ENCODE assay signal across 8 mouse cellular contexts in genomic region chr2:26903311-26903710, GRCm38 (mm10). TPM values are rescaled to one million over a fixed set of nuclear protein-coding genes. Genes with fewer than 3 reads are reported as not detected.
DNase-seq lines count a peak whose midpoint lies in the region; ATAC-seq and TF ChIP-seq lines count a peak whose summit lies in the region.

No protein-coding gene starts in this region.

- WGBS in heart, embryonic 14.5 days: 12% methylated on average over 7 of the region's 7 CpGs
- 9% methylated on average over 7 of the region's 7 CpGs for WGBS in forebrain, embryonic 14.5 days
- 8% methylated on average over 7 of the region's 7 CpGs for WGBS in liver, embryonic 16.5 days (ENCODE audit: insufficient replicate concordance)

- H3K9me3 ChIP-seq in heart, embryonic 14.5 days (ENCODE audit: control insufficient read depth, low read length): no peaks in the 10 kb centered on the region
- H3K9me3 ChIP-seq in E14TG2a.4 (ENCODE audit: low read length): no peaks in the 10 kb centered on the region; the same call in none of the 2 replicates
- no peaks in the 10 kb centered on the region for H3K9me3 ChIP-seq in forebrain, embryonic 14.5 days (replicated peaks; ENCODE audit: control insufficient read depth, low read length)
- H3K9me3 ChIP-seq in liver, embryonic 16.5 days (replicated peaks; ENCODE audit: control insufficient read depth, low read length): no peaks in the 10 kb centered on the region

- H3K4me2 ChIP-seq in heart, embryonic 14.5 days (ENCODE audit: low read length): peak overlapping the region; percentile 86
- peak overlapping the region; percentile 84 for H3K4me2 ChIP-seq in forebrain, embryonic 14.5 days (ENCODE audit: low read length)
- H3K4me2 ChIP-seq in liver, embryonic 16.5 days (ENCODE audit: low read depth, low read length): peak overlapping the region; percentile 78

- no peak for ATAC-seq in heart, embryonic 14.5 days (ENCODE audit: insufficient number of reproducible peaks, insufficient read depth, low FRiP score, low read depth)
- no peak for ATAC-seq in forebrain, embryonic 14.5 days
- ATAC-seq in liver, embryonic 16.5 days (ENCODE audit: low read depth): no peak

- H3K27me3 ChIP-seq in heart, embryonic 14.5 days (ENCODE audit: control insufficient read depth, insufficient read depth, low read length): no peaks in the 10 kb centered on the region
- H3K27me3 ChIP-seq in E14TG2a.4 (ENCODE audit: insufficient read depth, low read length): no peaks in the 10 kb centered on the region
- no peaks in the 10 kb centered on the region for H3K27me3 ChIP-seq in forebrain, embryonic 14.5 days (replicated peaks; ENCODE audit: control insufficient read depth, insufficient read depth, low read length)
- no peaks in the 10 kb centered on the region for H3K27me3 ChIP-seq in liver, embryonic 16.5 days (ENCODE audit: control insufficient read depth, insufficient read depth, low read depth, low read length)

- intact Hi-C loops in heart, postnatal 10 days (cut with DNase I): loop anchor here (10.0 kb wide), 1 partner anchor 259 kb away; no protein-coding TSS in a partner anchor

- peaks cover 58% of the 10 kb centered on the region for H3K36me3 ChIP-seq in heart, embryonic 14.5 days (ENCODE audit: control insufficient read depth, insufficient read depth, low read length)
- peaks cover 84% of the 10 kb centered on the region for H3K36me3 ChIP-seq in E14TG2a.4 (ENCODE audit: insufficient read depth, low read length)
- peaks cover 58% of the 10 kb centered on the region for H3K36me3 ChIP-seq in forebrain, embryonic 14.5 days (ENCODE audit: control insufficient read depth, insufficient read depth, low read length)
- H3K36me3 ChIP-seq in liver, embryonic 16.5 days (ENCODE audit: control insufficient read depth, insufficient read depth): peaks cover 30% of the 10 kb centered on the region

- peak overlapping the region; percentile 67 to 90 for H3K4me3 ChIP-seq in heart, embryonic 14.5 days (ENCODE audit: control insufficient read depth in 1 of 2, insufficient read depth in 1 of 2, low read depth in 1 of 2, low read length in 2 of 2)
- H3K4me3 ChIP-seq in E14TG2a.4 (replicated peaks; ENCODE audit: low read length): peak overlapping the region; percentile 98
- peak overlapping the region; percentile 80 for H3K4me3 ChIP-seq in forebrain, embryonic 14.5 days (ENCODE audit: low read depth, low read length)
- peak overlapping the region; percentile 84 for H3K4me3 ChIP-seq in liver, embryonic 16.5 days (ENCODE audit: low read depth, low read length)

- TF ChIP-seq CTCF in E14TG2a.4 (conservative IDR thresholded peaks at IDR 0.05; ENCODE audit: low read length): no peak

- peak overlapping the region; percentile 90 for H3K9ac ChIP-seq in heart, embryonic 14.5 days (ENCODE audit: low read length)
- peak overlapping the region; percentile 82 for H3K9ac ChIP-seq in forebrain, embryonic 14.5 days (ENCODE audit: low read length)
- peak overlapping the region; percentile 80 for H3K9ac ChIP-seq in liver, embryonic 16.5 days (ENCODE audit: low read depth, low read length)

- DNase-seq in heart, postnatal 10 days: no peak
- DNase-seq in forebrain, embryonic 14.5 days (ENCODE audit: low spot score): no peak
- DNase-seq in urinary bladder, postnatal 10 days (ENCODE audit: low spot score): no peak
- DNase-seq in kidney, postnatal 25 days: no peak
- no peak for DNase-seq in gastrocnemius, adult 8-10 months (ENCODE audit: low spot score in 2 of 2)

- peaks cover 6 to 19% of the 10 kb centered on the region in 2 experiments for H3K4me1 ChIP-seq in heart, embryonic 14.5 days (ENCODE audit: control insufficient read depth in 2 of 2, insufficient read depth in 2 of 2, low read length in 2 of 2)
- H3K4me1 ChIP-seq in E14TG2a.4 (replicated peaks; ENCODE audit: low read depth, low read length): peaks cover 69% of the 10 kb centered on the region
- peaks cover 14% of the 10 kb centered on the region for H3K4me1 ChIP-seq in forebrain, embryonic 14.5 days (ENCODE audit: control insufficient read depth, insufficient read depth, low read length)
- H3K4me1 ChIP-seq in liver, embryonic 16.5 days (ENCODE audit: control insufficient read depth, low read depth, low read length): peaks cover 28% of the 10 kb centered on the region

- H3K27ac ChIP-seq in heart, embryonic 14.5 days (replicated peaks in 1 of 2; ENCODE audit: control insufficient read depth in 1 of 2, insufficient read depth in 1 of 2, low read depth in 2 of 2, low read length in 2 of 2): peak overlapping the region; percentile 77 to 88
- H3K27ac ChIP-seq in forebrain, embryonic 14.5 days (ENCODE audit: low read depth, low read length): peak overlapping the region; percentile 91
- H3K27ac ChIP-seq in liver, embryonic 16.5 days (ENCODE audit: low read length): peak overlapping the region; percentile 80

RNA-seq across cellular contexts. Expression of gene Surf6, which starts 0.6 kb away (rescaled TPM):
- polyA plus RNA-seq in heart, embryonic 14.5 days (2014; fragmentation: Nextera tagmentation; extraction: Ambion mirVana): 7.6 and 9.6 TPM in 2 replicates
- total RNA-seq in heart, postnatal 10 days (2021): 10 to 100 TPM; 14.7 to 16.8 TPM
- 15.4 and 17.2 TPM in 2 replicates for polyA plus RNA-seq in forebrain, embryonic 14.5 days (2014; fragmentation: Nextera tagmentation; extraction: Ambion mirVana)
- polyA plus RNA-seq in liver, embryonic 16.5 days (2015; fragmentation: Nextera tagmentation; extraction: Ambion mirVana): 8.7 and 9.4 TPM in 2 replicates
- 10 to 100 TPM in 3 of 4 experiments, 1 to 10 TPM in 1; 9.5 to 12.1 (median 11.6) TPM for total RNA-seq in gastrocnemius, adult 8-10 months (2022)

RNA-seq across cellular contexts. Expression of gene Med22, which starts 7.2 kb away (rescaled TPM):
- 34.3 and 38.2 TPM in 2 replicates for polyA plus RNA-seq in heart, embryonic 14.5 days (2014; fragmentation: Nextera tagmentation; extraction: Ambion mirVana)
- 10 to 100 TPM; 29.3 to 37.7 TPM for total RNA-seq in heart, postnatal 10 days (2021)
- 159 and 161 TPM in 2 replicates for polyA plus RNA-seq in forebrain, embryonic 14.5 days (2014; fragmentation: Nextera tagmentation; extraction: Ambion mirVana)
- polyA plus RNA-seq in liver, embryonic 16.5 days (2015; fragmentation: Nextera tagmentation; extraction: Ambion mirVana): 19.5 and 20.8 TPM in 2 replicates
- total RNA-seq in gastrocnemius, adult 8-10 months (2022): 10 to 100 TPM; 13.9 to 18.2 (median 14.5) TPM

RNA-seq across cellular contexts. Expression of gene Rpl7a, which starts 7.3 kb away (rescaled TPM):
- 410 and 428 TPM in 2 replicates for polyA plus RNA-seq in heart, embryonic 14.5 days (2014; fragmentation: Nextera tagmentation; extraction: Ambion mirVana)
- 100 to 1,000 TPM; 364 to 371 TPM for total RNA-seq in heart, postnatal 10 days (2021)
- polyA plus RNA-seq in forebrain, embryonic 14.5 days (2014; fragmentation: Nextera tagmentation; extraction: Ambion mirVana): 626 and 738 TPM in 2 replicates
- polyA plus RNA-seq in liver, embryonic 16.5 days (2015; fragmentation: Nextera tagmentation; extraction: Ambion mirVana): 297 and 333 TPM in 2 replicates
- total RNA-seq in gastrocnemius, adult 8-10 months (2022): 100 to 1,000 TPM; 250 to 326 (median 272) TPM

RNA-seq across cellular contexts. Expression of gene Surf2, which starts 12.9 kb away (rescaled TPM):
- 26.2 and 28.4 TPM in 2 replicates for polyA plus RNA-seq in heart, embryonic 14.5 days (2014; fragmentation: Nextera tagmentation; extraction: Ambion mirVana)
- total RNA-seq in heart, postnatal 10 days (2021): 10 to 100 TPM; 15.9 TPM
- polyA plus RNA-seq in forebrain, embryonic 14.5 days (2014; fragmentation: Nextera tagmentation; extraction: Ambion mirVana): 53.3 and 54.0 TPM in 2 replicates
- polyA plus RNA-seq in liver, embryonic 16.5 days (2015; fragmentation: Nextera tagmentation; extraction: Ambion mirVana): 17.4 and 17.9 TPM in 2 replicates
- 10 to 100 TPM in 3 of 4 experiments, 1 to 10 TPM in 1; 9.5 to 14.7 (median 13.0) TPM for total RNA-seq in gastrocnemius, adult 8-10 months (2022)

RNA-seq across cellular contexts. Expression of gene Surf1, which starts 13.0 kb away (rescaled TPM):
- 44.8 and 48.4 TPM in 2 replicates for polyA plus RNA-seq in heart, embryonic 14.5 days (2014; fragmentation: Nextera tagmentation; extraction: Ambion mirVana)
- 10 to 100 TPM; 48.0 to 54.1 TPM for total RNA-seq in heart, postnatal 10 days (2021)
- polyA plus RNA-seq in forebrain, embryonic 14.5 days (2014; fragmentation: Nextera tagmentation; extraction: Ambion mirVana): 72.0 and 74.2 TPM in 2 replicates
- 31.5 and 32.4 TPM in 2 replicates for polyA plus RNA-seq in liver, embryonic 16.5 days (2015; fragmentation: Nextera tagmentation; extraction: Ambion mirVana)
- total RNA-seq in gastrocnemius, adult 8-10 months (2022): 10 to 100 TPM; 36.3 to 50.3 (median 43.0) TPM
